Mouse (Mus musculus) stomach, embryonic 14.5 days (tissue): ENCODE data around the gene Sf3b2. TPM values are rescaled to one million over a fixed set of nuclear protein-coding genes. Genes with fewer than 3 reads are reported as not detected.

Experiments used
- ATAC-seq: fragments of 200-750 bp; cut with Nextera tagmentation; 2 replicates; pipeline ENCODE4 v1.8.0; 2017; ENCODE audit warnings: low read depth, moderate TSS enrichment; ENCODE audit not compliant: insufficient number of reproducible peaks, insufficient read depth, low FRiP score
- H3K27ac ChIP-seq: fragments of 300-500 bp; sonication (generic); 2 replicates; pipeline ENCODE4 v1.5.1; 2014; ENCODE audit warnings: mild to moderate bottlenecking, low read length, moderate library complexity, mixed read lengths
- H3K27me3 ChIP-seq: fragments of 300-500 bp; sonication (generic); 2 replicates; pipeline ENCODE4 v1.6.1; 2014; ENCODE audit warnings: low read length, control low read depth, mixed read lengths; ENCODE audit not compliant: control insufficient read depth, insufficient read depth
- H3K36me3 ChIP-seq: fragments of 300-500 bp; sonication (generic); 2 replicates; pipeline ENCODE4 v1.6.1; 2014; ENCODE audit warnings: mild to moderate bottlenecking, control low read depth, low read length, moderate library complexity, mixed read lengths; ENCODE audit not compliant: control insufficient read depth, insufficient read depth
- H3K4me1 ChIP-seq: fragments of 300-500 bp; sonication (generic); 2 replicates; pipeline ENCODE4 v1.6.1; 2014; ENCODE audit warnings: low read length, control low read depth, mixed read lengths; ENCODE audit not compliant: control insufficient read depth, insufficient read depth
- H3K4me2 ChIP-seq: fragments of 300-500 bp; sonication (generic); replicated peaks from 2 replicates; pipeline ENCODE4 v1.6.1; 2014; ENCODE audit warnings: low read depth, low read length, control low read depth
- H3K4me3 ChIP-seq: fragments of 300-500 bp; sonication (generic); 2 replicates; pipeline ENCODE4 v1.5.1; 2014; ENCODE audit warnings: low read depth, low read length, control low read depth
- H3K9ac ChIP-seq: fragments of 300-500 bp; sonication (generic); replicated peaks from 2 replicates; pipeline ENCODE4 v1.6.1; 2014; ENCODE audit warnings: low read depth, mild to moderate bottlenecking, control low read depth, low read length, moderate library complexity, mixed read lengths
- H3K9me3 ChIP-seq: fragments of 300-500 bp; sonication (generic); 2 replicates; pipeline ENCODE4 v1.6.1; 2016; ENCODE audit warnings: low read depth, low read length, control low read depth; ENCODE audit not compliant: control insufficient read depth
- WGBS: fragments of 180-500 bp; shearing (Covaris S2); extraction: QIAGEN DNeasy Blood & Tissue Kit; methylation state at CpG from one replicate; pipeline ENCODE4 v1.1.7; 2014; 5-methylcytosine and 5-hydroxymethylcytosine counted together
- polyA plus RNA-seq: library from polyadenylated mRNA; unstranded; fragments of >200 nt; fragmentation: Nextera tagmentation; extraction: Ambion mirVana; gene quantifications from 2 replicates; pipeline ENCODE4 v1.2.1, GENCODE M21; 2014

Sf3b2 gene
- polyA plus RNA-seq, 1 experiment from 2014 or later, result 343 TPM

DNA sequence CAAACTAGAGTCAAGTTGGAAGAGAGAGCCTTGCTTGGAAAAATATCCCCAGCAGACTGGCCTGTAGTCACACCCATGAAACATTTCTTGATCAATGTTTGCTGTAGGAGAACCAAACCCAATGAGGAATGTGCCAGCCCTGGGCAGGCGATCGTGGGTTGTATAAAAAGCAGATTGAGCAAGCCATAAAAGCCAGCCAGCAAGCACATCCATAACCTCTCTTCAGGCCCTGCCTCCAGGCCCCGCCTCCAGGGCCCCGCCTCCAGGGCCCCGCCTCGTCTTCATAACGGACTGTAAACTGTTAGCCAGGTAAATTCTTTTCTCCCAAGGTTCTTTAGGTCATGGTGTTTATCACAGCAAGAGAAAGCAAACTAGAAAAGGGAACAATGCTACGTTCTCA is 16.9 kb downstream of the Sf3b2 start:
- H3K9me3 ChIP-seq, result no peaks in the 10 kb centered on the region
- H3K27ac ChIP-seq, result no peak overlapping the region
- no peak overlapping the region for H3K9ac ChIP-seq
- H3K27me3 ChIP-seq, result no peaks in the 10 kb centered on the region
- 74% methylated on average over 8 of the region's 8 CpGs for WGBS
- H3K4me2 ChIP-seq, result no peak overlapping the region
- peaks cover 59% of the 10 kb centered on the region for H3K36me3 ChIP-seq
- peaks cover 5% of the 10 kb centered on the region; the same call in 1 of the 2 replicates for H3K4me1 ChIP-seq
- no peak overlapping the region for H3K4me3 ChIP-seq
- no peak for ATAC-seq

DNA sequence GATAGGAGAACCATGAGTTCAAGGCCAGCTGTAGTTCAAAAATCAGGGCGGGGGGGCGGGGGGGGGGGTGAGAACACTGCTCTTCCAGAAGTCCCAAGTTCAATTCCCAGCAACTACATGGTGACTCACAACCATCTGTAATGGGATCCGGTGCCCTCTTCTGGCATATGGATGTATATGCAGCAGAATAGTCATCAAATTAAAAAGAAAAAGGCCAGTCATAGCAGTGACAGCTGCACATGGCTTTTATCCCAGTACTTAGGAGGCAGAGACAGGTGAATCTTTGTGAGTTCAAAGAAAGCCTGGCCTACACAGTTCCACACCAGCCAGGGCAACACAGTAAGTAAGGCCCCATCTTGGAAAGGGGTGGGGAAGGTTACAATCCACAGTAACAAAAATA is 18.1 kb downstream of the Sf3b2 start:
- Histone ChIP-seq H3K4me1 (peaks cover 6% of the 10 kb centered on the region; the same call in 1 of the 2 replicates), H3K4me3 (no peak overlapping the region), H3K27ac (no peak overlapping the region), H3K9me3 (no peaks in the 10 kb centered on the region), H3K4me2 (no peak overlapping the region), H3K9ac (no peak overlapping the region), H3K27me3 (no peaks in the 10 kb centered on the region), H3K36me3 (peaks cover 51% of the 10 kb centered on the region)
- 96% methylated on average over 3 of the region's 3 CpGs for WGBS
- ATAC-seq, result no peak

DNA sequence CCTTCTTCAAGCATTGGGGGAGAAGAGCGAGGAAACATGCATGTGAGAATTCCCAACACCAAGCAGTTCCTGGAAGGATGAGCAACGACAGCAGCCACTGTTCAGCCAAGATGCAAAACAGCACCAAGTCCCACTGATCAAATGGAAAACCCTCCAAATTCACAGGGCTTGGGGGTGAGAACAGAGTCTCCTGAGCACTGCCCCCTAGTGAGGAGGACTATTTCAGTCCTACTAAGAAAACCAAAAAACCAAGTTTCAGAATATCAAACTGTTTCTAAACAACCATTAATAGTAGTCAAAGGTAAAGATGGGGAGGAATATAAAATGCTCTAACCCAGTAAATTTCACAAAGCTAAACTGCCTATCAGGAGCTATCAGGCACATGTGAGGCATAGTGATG is 18.7 kb downstream of the Sf3b2 start:
- H3K9me3 ChIP-seq, result no peaks in the 10 kb centered on the region
- ATAC-seq, result no peak
- H3K36me3 ChIP-seq, result peaks cover 51% of the 10 kb centered on the region
- no peak overlapping the region for H3K27ac ChIP-seq
- H3K27me3 ChIP-seq, result no peaks in the 10 kb centered on the region
- H3K4me2 ChIP-seq, result no peak overlapping the region
- H3K4me1 ChIP-seq, result peaks cover 12% of the 10 kb centered on the region; the same call in 1 of the 2 replicates
- H3K9ac ChIP-seq, result no peak overlapping the region
- no peak overlapping the region for H3K4me3 ChIP-seq
- 95% methylated on average over 2 of the region's 2 CpGs for WGBS

DNA sequence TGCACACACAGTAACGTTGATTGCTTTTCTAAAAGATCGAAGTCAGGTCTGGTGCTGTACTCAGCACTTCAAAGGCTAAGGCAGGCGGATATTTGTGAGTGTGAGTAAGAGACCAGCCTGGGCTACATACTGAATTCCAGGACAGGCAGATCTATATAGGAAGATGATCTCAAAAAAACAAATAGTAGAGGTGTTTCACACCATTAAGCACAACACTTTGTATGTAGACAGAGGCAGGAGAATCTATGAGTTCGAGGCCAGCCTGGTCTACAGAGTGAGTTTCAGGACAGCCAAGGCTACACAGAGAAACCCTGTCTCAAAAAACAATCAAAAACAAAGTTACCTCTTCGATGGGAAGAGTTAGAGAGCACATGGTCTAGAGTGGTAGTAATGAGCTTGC is 19.5 kb downstream of the Sf3b2 start:
- Histone ChIP-seq H3K27me3 (no peaks in the 10 kb centered on the region), H3K27ac (no peak overlapping the region), H3K9ac (no peak overlapping the region), H3K9me3 (no peaks in the 10 kb centered on the region), H3K4me3 (no peak overlapping the region), H3K4me2 (no peak overlapping the region), H3K36me3 (peaks cover 49% of the 10 kb centered on the region), H3K4me1 (peaks cover 16% of the 10 kb centered on the region; the same call in 1 of the 2 replicates)
- no peak for ATAC-seq
- 93% methylated on average over 5 of the region's 5 CpGs for WGBS

DNA sequence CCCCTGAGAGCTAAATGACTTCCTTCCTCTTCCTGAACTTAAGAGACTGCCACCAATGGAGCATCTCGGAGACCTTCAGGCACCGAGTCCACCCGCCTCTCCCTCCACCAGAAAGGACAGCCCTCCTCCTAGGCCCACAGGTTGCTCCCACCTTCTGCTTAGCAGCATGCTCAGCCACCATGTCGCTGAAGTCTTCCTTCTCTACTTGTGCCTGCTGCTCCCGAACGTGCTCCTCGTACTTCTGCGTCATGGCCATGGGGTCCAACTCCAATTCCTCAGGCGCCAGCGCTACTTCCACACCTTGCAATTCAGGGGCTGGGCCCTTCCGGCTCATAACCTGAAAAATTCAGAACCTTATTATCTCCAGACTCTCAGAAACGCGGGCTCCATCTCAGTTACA is 20.6 kb downstream of the Sf3b2 start:
- Histone ChIP-seq H3K36me3 (peaks cover 44% of the 10 kb centered on the region), H3K4me2 (no peak overlapping the region), H3K4me1 (peaks cover 16% of the 10 kb centered on the region; the same call in 1 of the 2 replicates), H3K4me3 (no peak overlapping the region), H3K27me3 (no peaks in the 10 kb centered on the region), H3K9me3 (no peaks in the 10 kb centered on the region), H3K27ac (no peak overlapping the region), H3K9ac (no peak overlapping the region)
- no peak for ATAC-seq
- WGBS, result 95% methylated on average over 13 of the region's 13 CpGs

DNA sequence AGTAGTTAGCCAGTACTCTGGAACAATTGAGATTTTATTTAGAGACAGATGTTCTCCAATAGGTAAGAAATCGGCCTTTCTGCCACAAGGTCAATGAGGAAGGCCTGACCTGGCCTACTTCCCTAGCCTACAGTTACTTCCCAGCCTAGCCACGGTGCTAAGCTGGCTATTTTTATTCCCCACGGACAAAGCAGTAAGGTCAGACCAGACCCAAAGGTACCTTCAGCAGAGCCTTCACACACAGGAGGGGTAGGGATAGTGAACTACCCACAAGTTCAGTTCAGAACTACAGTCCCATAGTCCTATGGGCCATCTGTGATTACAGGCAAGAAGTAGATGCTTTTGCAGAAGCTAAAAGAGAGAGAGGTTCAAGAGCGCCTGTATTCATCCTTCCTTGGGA is 21.3 kb downstream of the Sf3b2 start:
- Histone ChIP-seq H3K27ac (peak overlapping the region; percentile 93; the same call in 1 of the 2 replicates), H3K4me3 (no peak overlapping the region), H3K4me2 (no peak overlapping the region), H3K36me3 (peaks cover 38% of the 10 kb centered on the region), H3K9me3 (no peaks in the 10 kb centered on the region), H3K27me3 (no peaks in the 10 kb centered on the region), H3K4me1 (peaks cover 16% of the 10 kb centered on the region; the same call in 1 of the 2 replicates), H3K9ac (peak overlapping the region; percentile 92; the same call in 1 of the 2 replicates)
- ATAC-seq, result no peak
- WGBS, result 71% methylated on average over 4 of the region's 4 CpGs

DNA sequence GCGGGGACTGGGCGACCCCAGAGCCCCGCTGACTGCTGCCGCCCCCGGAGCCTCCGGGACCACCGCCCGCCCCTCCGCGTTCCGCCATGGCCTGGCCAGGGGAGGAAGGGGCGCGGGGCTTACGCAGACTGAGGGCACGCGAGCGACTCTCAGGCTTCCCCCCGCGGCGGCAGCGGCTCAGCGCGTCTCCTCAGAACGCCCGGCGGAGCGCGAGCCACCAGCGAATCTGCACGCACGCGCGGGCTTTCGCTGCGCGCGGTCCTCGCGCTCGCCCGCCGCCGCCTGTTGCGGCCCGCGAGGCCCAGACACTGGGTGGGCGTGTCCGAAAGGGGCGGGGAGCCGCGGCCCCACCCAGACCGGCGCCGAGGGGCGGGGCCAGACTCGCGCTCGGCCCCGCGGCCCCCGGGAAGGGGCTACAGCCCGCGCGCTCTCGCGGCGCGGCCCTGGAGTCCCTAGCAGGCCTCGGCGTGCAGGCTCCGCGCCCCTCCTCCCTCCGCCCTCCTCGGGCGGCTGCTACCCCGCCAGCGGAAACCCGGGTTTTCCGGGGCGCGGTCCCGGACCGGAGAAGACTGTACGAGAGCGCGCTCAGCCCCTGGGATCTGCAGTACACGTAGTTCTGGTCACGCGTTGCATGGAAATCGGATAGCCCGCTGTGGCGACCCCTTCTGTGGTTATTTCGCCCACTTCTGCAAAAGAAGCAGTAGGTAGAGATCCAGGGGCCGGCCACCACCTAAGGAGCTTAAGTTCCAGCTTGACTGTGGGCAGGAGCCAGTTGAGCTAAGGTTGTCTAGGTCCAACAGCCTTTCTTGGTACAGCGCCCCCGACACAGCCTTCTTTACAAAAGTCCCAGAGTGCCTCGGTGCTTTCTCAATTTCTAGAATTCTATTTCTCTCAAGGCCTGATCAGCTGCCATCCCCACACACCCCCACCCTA is 22.2 kb downstream of the Sf3b2 start, which contains the start of gene Pacs1:
Gene Pacs1, minus strand, starts transcription at position 319 of the 933 bp plus-strand sequence.
- Histone ChIP-seq H3K4me1 (peaks cover 20% of the 10 kb centered on the region; the same call in 1 of the 2 replicates), H3K4me2 (peak within 1 kb of the TSS; percentile 62), H3K36me3 (peaks cover 32% of the 10 kb centered on the region), H3K27ac (peak within 1 kb of the TSS; percentile 93), H3K9me3 (no peaks in the 10 kb centered on the region), H3K27me3 (no peaks in the 10 kb centered on the region), H3K4me3 (peak within 1 kb of the TSS; percentile 81), H3K9ac (peak within 1 kb of the TSS; percentile 92)
- 1% methylated on average over 52 of the region's 97 CpGs for WGBS
- peak; percentile 91 for ATAC-seq

DNA sequence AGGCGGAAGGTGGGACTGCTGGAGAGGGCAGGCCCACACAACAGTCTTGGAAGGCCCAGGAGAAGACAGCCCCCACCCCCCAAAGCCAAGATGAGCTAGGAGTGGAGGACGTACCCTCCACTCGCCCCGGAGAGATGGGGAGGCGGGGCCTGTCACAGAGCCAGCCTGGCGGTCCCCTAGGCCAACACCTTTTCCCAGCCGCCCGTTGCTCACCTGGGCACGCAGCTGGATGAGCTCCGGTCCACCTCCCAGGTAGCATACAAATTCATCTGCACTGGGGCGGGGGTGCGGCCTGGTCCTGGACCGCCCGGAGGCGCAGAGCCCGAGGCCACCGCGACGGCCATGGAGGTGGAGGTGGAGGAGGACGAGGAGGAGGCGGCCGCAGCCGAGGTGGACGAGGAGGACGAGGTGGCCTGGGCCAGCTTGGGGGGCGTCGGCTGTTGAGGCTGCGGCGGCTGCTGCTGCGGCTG is 22.9 kb downstream of the Sf3b2 start:
- peak overlapping the region; percentile 93 for H3K27ac ChIP-seq
- peaks cover 20% of the 10 kb centered on the region; the same call in 1 of the 2 replicates for H3K4me1 ChIP-seq
- WGBS, result under 1% methylated on average over 30 of the region's 30 CpGs
- peak overlapping the region; percentile 81 for H3K4me3 ChIP-seq
- H3K9ac ChIP-seq, result peak overlapping the region; percentile 92
- H3K27me3 ChIP-seq, result no peaks in the 10 kb centered on the region
- no peaks in the 10 kb centered on the region for H3K9me3 ChIP-seq
- peaks cover 25% of the 10 kb centered on the region for H3K36me3 ChIP-seq
- H3K4me2 ChIP-seq, result peak overlapping the region; percentile 62
- ATAC-seq, result peak; percentile 57
